Mouse (Mus musculus): ENCODE data around the gene Ikzf3.

GRCm38 (mm10) chr11:98463911-98464310, 81.9 kb downstream of the Ikzf3 start:
- TF ChIP-seq CTCF (IDR thresholded peaks at IDR 0.05; ENCODE audit: borderline replicate concordance, extremely low read depth, insufficient read depth, insufficient read length) (no peak), POLR2A (IDR thresholded peaks at IDR 0.05; ENCODE audit: borderline replicate concordance, extremely low read depth, insufficient read depth, insufficient read length, poor library complexity, severe bottlenecking) (no peak)

All from brain, embryonic 14.5 days (tissue).